Mouse (Mus musculus): ENCODE data around the gene Zbtb11.

GRCm38 (mm10) chr16:55933681-55934343, 39.9 kb upstream of the Zbtb11 start:
- TF ChIP-seq HCFC1 (IDR thresholded peaks at IDR 0.05; ENCODE audit: borderline replicate concordance, insufficient read depth, low read length): no peak
- TF ChIP-seq CHD2 (IDR thresholded peaks at IDR 0.05; ENCODE audit: low read depth, low read length): no peak
- no peak for TF ChIP-seq ZNF384 (IDR thresholded peaks at IDR 0.05; ENCODE audit: low read depth, low read length)

All from ES-E14 (cell line).